Mouse (Mus musculus) hematopoietic stem cell, adult 5-6 weeks (primary cell): Measurements from ENCODE around the gene Anapc16. TPM values are rescaled to one million over a fixed set of nuclear protein-coding genes. Genes with fewer than 3 reads are reported as not detected.

ENCODE experiments used
- ATAC-seq, 2 experiments: fragments of 125-278 bp in 1 of 2; replicated peaks in 1 of 2; 2 replicates each; pipeline ENCODE4 v1.8.0; 2016 to 2017; ENCODE audit warnings: inconsistent platforms in 2 of 2, mild to moderate bottlenecking in 2 of 2, moderate number of reproducible peaks in 2 of 2, low read depth in 1 of 2, moderate TSS enrichment in 1 of 2; ENCODE audit not compliant: low FRiP score in 2 of 2, poor library complexity in 2 of 2, severe bottlenecking in 2 of 2, insufficient read depth in 1 of 2, low TSS enrichment in 1 of 2
- total RNA-seq: library from RNA; stranded (forward); fragments of 172-1452, 232-1000 nt; gene quantifications from 2 replicates; pipeline ENCODE4 v1.2.3, GENCODE M21; 2017

The Anapc16 gene
- 42.0 and 44.3 TPM in 2 replicates for total RNA-seq

DNA sequence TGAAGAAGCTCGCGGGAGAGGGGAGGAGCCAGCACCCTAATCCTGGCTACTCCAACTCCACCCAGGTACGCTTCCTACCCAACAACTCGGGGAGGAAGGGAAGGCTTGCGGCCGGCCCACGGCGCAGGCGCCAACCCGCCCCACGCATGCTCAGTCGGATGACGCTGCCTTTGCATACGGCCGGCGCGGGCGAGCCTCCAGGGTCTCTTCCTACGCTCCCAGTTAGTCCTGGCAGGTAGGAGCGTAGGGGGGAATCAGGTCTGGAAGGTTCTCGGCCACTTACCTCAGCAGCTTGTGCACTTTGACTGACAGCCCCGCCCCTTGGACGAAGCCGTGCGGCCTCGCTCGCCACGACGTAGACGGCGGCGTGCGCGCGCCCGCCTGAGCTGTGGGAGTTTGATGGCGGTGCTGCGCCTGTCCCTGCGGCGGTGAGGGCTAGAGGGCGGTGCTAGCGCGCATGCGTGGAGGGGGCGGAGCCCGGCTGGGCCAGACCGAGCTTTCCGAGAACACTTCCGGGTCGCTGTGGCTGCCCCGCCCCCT is at the start of gene Anapc16, which contains the start of gene Ascc1:
TSS of gene Anapc16 (minus strand) at position 463 of the 540 bp plus-strand sequence.
TSS of gene Ascc1 (plus strand) at position 133 of the 540 bp plus-strand sequence.
- peak; percentile 93 to 95 for ATAC-seq

GRCm38 (mm10) chr10:60050581-60050980 is 47.6 kb upstream of the Anapc16 start:
- ATAC-seq = no peak

GRCm38 (mm10) chr10:60046696-60047095 is 43.8 kb upstream of the Anapc16 start:
- no peak for ATAC-seq

DNA sequence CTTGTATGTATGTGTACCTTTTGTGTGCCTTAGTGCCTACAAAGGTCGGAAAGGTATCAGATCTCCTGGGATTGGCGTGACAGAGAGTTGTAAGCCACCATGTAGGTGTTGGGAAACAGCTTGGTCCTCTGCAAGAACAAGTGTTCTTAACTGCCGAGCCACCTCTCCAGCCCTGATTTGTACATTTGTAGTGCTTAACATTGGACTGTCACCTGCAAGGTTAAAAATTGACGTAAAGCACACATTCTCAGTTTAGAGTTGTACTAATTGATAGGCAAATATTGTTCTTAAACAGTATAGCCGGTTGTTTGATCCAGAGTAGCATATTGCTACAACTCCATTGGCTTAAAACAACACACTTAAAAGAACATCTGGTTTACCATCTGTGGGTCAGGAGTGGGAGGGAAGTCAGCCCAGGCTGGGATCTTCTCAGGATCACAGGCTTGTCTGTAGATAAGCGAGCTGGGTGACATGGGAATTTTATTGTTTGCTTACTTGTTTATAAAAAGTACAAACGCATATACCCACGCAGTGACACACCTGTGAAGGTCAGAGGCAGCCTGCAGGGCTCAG is 39.5 kb upstream of the Anapc16 start:
- no peak for ATAC-seq

DNA sequence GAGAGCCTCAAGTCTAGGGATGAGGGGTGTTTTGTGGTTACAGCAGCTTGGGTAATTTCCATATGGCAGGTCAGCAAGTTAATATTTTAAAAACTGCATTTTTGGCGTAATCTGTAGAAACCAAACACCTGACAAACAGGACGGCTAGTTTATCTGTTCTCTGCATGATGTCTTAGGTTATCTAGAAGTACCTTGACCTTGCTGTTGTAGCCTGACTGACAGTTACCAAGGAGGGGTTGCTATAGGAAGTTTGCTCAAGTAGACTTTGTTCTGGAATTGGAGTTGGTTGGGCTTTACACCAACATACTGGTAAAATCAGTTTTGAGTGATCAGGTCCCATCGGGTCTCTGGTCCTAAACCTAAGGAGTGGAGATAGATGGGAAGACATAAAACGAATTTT is 32.8 kb upstream of the Anapc16 start:
- ATAC-seq = no peak

DNA sequence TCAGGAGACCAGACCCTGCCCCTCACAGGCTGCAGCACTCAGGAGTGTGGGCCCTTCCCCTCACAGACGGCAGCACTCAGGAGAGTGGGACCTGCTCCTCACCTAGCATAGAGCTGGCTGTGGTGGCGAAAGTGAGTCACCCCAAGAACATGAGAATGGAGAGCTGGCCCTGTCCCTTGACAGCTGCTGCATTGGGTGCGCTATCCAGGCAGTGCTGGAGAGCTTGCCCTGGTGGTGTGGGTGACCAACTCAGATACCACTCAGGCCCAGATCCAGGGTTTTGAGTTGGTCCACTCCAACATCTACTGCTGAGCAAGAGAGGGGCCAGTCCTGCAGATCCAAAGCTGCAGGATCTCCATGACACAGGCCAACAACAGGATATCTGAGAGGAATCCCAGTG is 31.7 kb upstream of the Anapc16 start:
- ATAC-seq = no peak; a peak in 1 of 4 replicates

DNA sequence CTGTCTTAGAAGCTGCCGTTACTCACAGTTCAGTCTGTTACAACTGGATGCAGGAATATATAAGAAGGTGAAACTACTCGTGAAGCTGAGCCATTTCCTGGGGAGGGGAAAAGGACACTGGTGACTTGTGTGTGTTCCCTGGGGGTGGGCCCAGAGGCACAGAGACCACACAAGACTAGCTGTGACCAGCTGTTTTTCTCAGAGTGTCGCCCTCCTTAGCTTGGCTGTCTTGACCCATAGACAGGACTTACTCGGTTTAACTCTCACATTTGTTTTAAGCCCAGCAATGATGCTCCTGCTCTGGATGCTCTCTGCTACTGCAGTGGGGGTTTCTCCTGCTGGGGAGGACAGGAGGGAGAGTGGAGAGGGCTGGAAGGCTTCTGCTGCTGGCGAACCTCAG is 30.1 kb upstream of the Anapc16 start:
- ATAC-seq = no peak

DNA sequence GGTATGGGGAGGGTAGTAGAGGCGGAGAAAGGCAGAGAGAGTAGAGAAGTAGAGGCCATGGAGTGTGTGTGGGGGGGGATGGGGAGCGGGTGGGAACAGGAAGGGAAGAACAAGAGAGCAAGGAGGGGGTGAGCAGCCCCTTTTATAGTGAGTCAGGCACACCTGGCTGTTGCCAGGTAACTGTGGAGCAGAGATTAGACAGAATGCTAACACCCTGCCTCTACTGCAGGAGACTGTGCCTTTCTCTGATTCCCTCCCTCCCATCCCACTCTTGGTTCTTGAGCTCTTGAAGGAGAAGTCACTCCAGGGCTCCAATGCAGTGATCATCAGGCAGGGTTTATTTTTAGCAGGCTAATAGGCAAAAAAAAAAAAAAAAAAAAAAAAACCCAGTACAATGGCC is 29.7 kb upstream of the Anapc16 start:
- ATAC-seq = no peak

DNA sequence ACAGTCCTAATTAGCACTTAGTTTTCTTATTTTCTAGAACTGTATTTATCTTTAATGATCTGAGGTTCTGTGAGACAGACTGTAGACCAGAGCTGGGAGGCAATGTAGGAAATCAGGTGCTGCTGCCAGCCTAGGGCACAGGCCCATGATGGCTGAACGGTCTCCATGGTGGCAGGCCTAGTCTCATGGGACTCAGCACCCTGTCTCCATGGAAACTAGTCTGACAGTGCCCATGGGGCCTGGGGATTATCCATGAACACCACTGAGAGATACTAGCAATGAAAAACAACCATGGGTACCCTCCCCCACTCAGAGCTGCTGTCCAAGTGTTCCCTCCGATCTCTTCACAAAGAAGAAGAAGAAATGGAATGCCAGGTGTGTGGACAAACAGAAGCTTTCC is 29.1 kb upstream of the Anapc16 start:
- ATAC-seq = no peak

GRCm38 (mm10) chr10:60031562-60031961 is 28.6 kb upstream of the Anapc16 start:
- no peak for ATAC-seq

GRCm38 (mm10) chr10:60029387-60029786 is 26.5 kb upstream of the Anapc16 start:
- ATAC-seq = no peak

DNA sequence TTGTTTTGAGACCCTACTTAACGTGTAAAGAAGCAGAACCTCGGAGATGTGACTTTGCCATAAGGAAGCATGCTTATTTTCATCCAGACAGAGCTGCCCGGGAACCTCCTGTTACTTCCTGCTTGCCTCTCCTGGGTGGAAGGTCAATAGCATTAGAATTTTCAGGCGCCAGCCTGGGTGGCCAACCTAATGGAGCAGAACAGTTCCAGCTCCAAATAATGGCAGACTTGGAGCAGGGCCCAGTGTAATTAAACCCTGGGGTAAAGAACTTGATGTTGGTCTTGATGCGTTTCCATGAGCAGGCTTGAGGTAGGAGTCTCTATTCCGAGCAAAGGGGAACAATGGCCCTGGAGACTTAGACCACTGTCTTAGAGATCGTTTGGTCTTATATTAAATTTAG is 26.0 kb upstream of the Anapc16 start:
- ATAC-seq = no peak

DNA sequence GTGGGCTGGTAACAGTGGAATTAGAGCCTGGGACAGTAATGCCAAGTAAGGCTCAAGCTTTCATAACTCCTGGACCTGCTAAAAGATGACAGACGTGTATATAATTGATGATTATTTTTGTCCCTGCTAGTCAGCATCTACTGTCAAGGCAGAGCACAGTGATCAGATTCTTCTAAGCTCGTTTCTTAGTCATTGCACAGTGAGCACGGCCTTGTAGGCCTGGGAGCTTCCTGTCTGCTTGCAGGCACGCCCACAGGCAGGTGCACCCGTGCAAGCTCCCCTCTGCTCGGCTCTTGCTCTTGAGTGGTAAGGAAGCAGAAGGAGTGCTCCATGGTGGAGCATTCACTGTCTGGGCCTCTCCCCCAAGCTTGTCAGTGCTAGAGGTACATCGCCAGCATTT is 25.2 kb upstream of the Anapc16 start:
- ATAC-seq = 0 out of 4 replicates have a peak, but pooled peaks of 1 of the 2 experiments have one; percentile 7

- no peak for ATAC-seq
These were observed 24.7 kb upstream of the Anapc16 start for GRCm38 (mm10) chr10:60027619-60028084.

GRCm38 (mm10) chr10:60026759-60027395 is 23.9 kb upstream of the Anapc16 start:
- no peak for ATAC-seq

GRCm38 (mm10) chr10:60023751-60024150 is 20.8 kb upstream of the Anapc16 start:
- no peak for ATAC-seq

GRCm38 (mm10) chr10:60019299-60019698 is 16.4 kb upstream of the Anapc16 start:
- ATAC-seq = no peak

DNA sequence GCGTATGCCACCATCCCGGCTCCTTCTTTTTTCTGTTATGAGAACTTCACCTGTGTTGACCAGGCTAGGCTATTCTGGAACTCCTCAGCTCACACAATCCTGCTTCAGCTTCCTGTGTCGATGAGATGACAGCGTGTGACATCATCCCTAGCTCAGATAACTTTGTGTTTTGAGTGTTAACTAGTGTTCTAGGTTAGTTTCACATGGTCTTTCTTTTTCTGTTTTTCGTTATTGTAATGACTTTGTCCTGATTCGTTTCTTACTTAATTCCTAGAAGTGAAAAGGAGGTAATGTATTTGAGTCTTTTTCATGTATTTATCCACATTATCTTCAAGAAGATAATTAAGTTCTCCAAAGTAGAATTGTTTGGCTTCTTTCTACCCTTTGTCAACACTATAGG is 13.3 kb upstream of the Anapc16 start:
- ATAC-seq = no peak

- ATAC-seq = peak; percentile 48 to 64; a peak in 2 of 4 replicates
These were observed 6.2 kb upstream of the Anapc16 start for GRCm38 (mm10) chr10:60009115-60009514.
